Mouse (Mus musculus) myocyte (in vitro differentiated cells): Measurements from ENCODE around the gene Serpini1.
"Not testable (repeated sequence)": the region's sequence is repeated elsewhere in the genome, so short reads cannot be mapped to it uniquely, and the experiment has no call there.

Experiments
- POLR2A ChIP-seq: IDR thresholded peaks from one replicate; pipeline ENCODE4 v1.6.1; 2011; ENCODE audit warnings: low read depth, mild to moderate bottlenecking, control low read depth, moderate library complexity; ENCODE audit not compliant: insufficient read length
- POLR2AphosphoS2 ChIP-seq: IDR thresholded peaks from one replicate; pipeline ENCODE4 v1.6.1; 2011; ENCODE audit warnings: low read depth, control low read depth; ENCODE audit not compliant: insufficient read length
- TCF12 ChIP-seq: IDR thresholded peaks from one replicate; pipeline ENCODE4 v1.6.1; 2011; ENCODE audit warnings: mild to moderate bottlenecking, control low read depth; ENCODE audit not compliant: poor library complexity, insufficient read depth, severe bottlenecking

- not testable (repeated sequence) for TF ChIP-seq POLR2A, POLR2AphosphoS2, TCF12
Measured at GRCm38 (mm10) chr3:75653901-75654300, 96.6 kb downstream of the Serpini1 start.
